Mouse (Mus musculus) intestine, embryonic 15.5 days (tissue): ENCODE results near the gene Gm28053. TPM values are rescaled to one million over a fixed set of nuclear protein-coding genes. Genes with fewer than 3 reads are reported as not detected.

Experiments used
- ATAC-seq: fragments of 200-750 bp; cut with Nextera tagmentation; 2 replicates; pipeline ENCODE4 v1.8.0; 2017; ENCODE audit warnings: moderate TSS enrichment, moderate library complexity
- H3K27ac ChIP-seq: fragments of 300-500 bp; sonication (generic); 2 replicates; pipeline ENCODE4 v1.5.1; 2015; ENCODE audit warnings: mild to moderate bottlenecking, inconsistent platforms
- H3K27me3 ChIP-seq: fragments of 300-500 bp; sonication (generic); replicated peaks from 2 replicates; pipeline ENCODE4 v1.6.1; 2015; ENCODE audit warnings: inconsistent platforms
- H3K36me3 ChIP-seq: fragments of 300-500 bp; sonication (generic); 2 replicates; pipeline ENCODE4 v1.6.1; 2015; ENCODE audit warnings: inconsistent platforms
- H3K4me1 ChIP-seq: fragments of 300-500 bp; sonication (generic); replicated peaks from 2 replicates; pipeline ENCODE4 v1.6.1; 2015; ENCODE audit warnings: inconsistent platforms
- H3K4me2 ChIP-seq: fragments of 300-500 bp; sonication (generic); replicated peaks from 2 replicates; pipeline ENCODE4 v1.6.1; 2015; ENCODE audit warnings: mild to moderate bottlenecking, inconsistent platforms
- H3K4me3 ChIP-seq: fragments of 300-500 bp; sonication (generic); replicated peaks from 2 replicates; pipeline ENCODE4 v1.5.1; 2015; ENCODE audit warnings: inconsistent platforms
- H3K9ac ChIP-seq: fragments of 300-500 bp; sonication (generic); 2 replicates; pipeline ENCODE4 v1.6.1; 2015; ENCODE audit warnings: inconsistent platforms
- H3K9me3 ChIP-seq: fragments of 300-500 bp; sonication (generic); 2 replicates; pipeline ENCODE4 v1.6.1; 2016; ENCODE audit warnings: inconsistent platforms
- WGBS: fragments of 180-500 bp; shearing (Covaris S2); methylation state at CpG from one replicate; pipeline ENCODE4 v1.1.7; 2015; 5-methylcytosine and 5-hydroxymethylcytosine counted together
- polyA plus RNA-seq: library from polyadenylated mRNA; unstranded; fragments of >200 nt; fragmentation: Nextera tagmentation; extraction: Ambion mirVana; gene quantifications from 2 replicates; pipeline ENCODE4 v1.2.1, GENCODE M21; 2015

The Gm28053 gene
- polyA plus RNA-seq, 1 experiment from 2014 or later, result 5.7 TPM

DNA sequence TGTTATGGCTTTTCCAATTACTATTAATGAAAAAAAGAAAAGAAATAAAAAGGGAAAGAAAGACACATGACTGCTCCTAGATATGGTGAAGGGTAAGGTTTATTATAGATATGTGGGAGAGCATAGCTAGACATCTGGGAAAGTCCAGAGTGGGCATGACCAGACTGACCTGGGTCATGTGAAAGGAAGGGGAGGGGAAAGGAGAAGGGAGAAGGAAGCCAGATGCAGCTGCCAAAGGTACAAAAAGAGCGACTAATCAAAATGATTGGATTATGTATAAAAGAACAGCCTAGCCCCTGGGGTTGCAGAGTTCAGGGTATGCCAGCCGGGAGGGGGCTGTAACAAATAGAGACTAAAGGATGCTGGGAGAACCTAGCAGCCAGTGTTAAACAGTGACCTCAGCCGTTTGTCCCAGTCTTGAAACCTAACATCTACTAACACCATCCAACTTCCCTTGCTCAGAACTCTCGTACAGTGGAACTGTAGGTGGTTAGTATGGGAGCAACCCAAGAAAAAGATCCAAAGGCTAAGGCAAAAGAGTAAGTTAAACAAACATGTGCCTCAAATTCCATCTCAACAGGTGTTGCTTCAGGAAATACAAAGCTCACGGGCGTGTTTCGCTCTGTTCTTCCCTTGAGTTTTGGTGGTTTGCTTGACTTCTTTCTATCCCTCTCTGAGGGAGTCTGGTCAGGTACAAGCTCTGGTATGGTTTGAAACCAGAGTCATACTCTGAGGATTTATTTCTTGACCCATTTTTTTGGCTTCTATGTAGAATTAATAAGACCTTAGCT lies 20.1 kb upstream of the Gm28053 start:
- Histone ChIP-seq H3K9me3 (no peaks in the 10 kb centered on the region), H3K4me1 (no peaks in the 10 kb centered on the region), H3K4me3 (no peak overlapping the region), H3K9ac (no peak overlapping the region), H3K4me2 (no peak overlapping the region), H3K27me3 (no peaks in the 10 kb centered on the region), H3K27ac (no peak overlapping the region), H3K36me3 (no peaks in the 10 kb centered on the region)
- ATAC-seq, result no peak
- 78% methylated on average over 7 of the region's 7 CpGs for WGBS

DNA sequence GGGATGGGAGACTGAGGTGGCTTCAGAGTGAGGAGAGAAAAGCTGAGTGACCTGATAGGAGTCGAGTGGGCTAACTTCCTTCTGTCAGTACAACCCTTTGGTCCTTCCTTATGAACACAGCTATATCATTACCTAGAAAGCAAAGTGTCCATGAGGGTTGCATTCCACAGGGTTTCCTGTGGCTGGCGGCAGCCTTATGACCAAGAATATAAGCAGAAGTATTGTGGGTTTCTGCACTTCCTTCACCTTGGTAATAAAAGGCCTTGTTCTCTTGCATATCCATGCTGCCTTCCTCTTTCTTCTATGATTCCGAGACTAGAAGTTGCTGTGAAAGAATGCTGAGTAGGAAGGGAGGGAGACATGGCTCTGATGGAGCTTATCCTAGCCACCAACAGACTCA lies 19.5 kb upstream of the Gm28053 start:
- Histone ChIP-seq H3K36me3 (no peaks in the 10 kb centered on the region), H3K27ac (no peak overlapping the region)
- 79% methylated on average over 3 of the region's 3 CpGs for WGBS

DNA sequence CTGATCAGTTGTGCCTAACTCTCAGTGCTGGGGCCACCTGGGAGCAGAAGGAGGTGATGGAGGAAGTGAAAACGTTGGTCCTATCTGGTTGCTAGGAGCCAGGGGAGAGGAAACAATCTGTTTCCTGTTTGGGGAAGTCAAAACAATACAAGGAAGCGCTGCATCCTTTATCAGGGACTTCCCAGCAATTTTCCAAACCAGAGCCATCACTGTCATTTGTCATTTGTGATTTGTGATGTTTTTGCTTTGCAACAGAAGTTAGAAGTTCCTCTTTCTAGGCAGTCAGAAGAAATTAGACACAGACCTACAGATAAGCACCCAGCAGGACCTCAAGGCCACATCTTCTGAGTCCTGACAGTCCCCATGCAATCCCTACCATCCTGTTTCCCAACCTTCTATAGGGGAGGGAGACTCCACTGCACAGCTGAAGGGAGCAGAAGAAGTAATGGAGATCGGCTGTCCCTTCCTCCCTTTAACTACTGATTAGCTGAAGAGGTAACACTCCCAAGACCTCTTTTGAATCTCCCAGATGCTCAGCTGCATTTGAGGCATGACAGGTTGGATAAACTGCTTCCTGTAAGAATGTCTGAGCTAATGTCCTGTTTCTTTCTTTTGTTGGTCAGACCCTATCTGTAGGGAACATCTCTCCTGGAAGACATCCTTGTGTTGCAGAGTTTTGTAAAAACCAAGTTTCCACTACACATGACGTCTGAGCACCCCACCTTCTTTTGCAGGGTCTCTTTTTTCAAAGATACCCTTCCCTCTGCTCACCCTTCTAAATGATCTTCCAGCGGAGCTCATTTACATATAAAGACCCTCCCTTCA lies 17.9 kb upstream of the Gm28053 start:
- H3K27ac ChIP-seq, result no peak overlapping the region
- no peaks in the 10 kb centered on the region for H3K27me3 ChIP-seq
- H3K4me3 ChIP-seq, result no peak overlapping the region
- ATAC-seq, result no peak
- no peaks in the 10 kb centered on the region for H3K4me1 ChIP-seq
- no peak overlapping the region for H3K4me2 ChIP-seq
- H3K9ac ChIP-seq, result no peak overlapping the region
- no peaks in the 10 kb centered on the region for H3K9me3 ChIP-seq
- 54% methylated on average over 5 of the region's 5 CpGs for WGBS
- no peaks in the 10 kb centered on the region for H3K36me3 ChIP-seq

More for the DNA sequence above, 19.5 kb upstream of the Gm28053 start:
- Histone ChIP-seq H3K4me3 (no peak overlapping the region), H3K9me3 (no peaks in the 10 kb centered on the region), H3K4me1 (no peaks in the 10 kb centered on the region), H3K27me3 (no peaks in the 10 kb centered on the region), H3K9ac (no peak overlapping the region), H3K4me2 (no peak overlapping the region)
- no peak for ATAC-seq

GRCm38 (mm10) chr6:48702146-48702545 lies 16.3 kb upstream of the Gm28053 start:
- no peaks in the 10 kb centered on the region for H3K4me1 ChIP-seq
- H3K27ac ChIP-seq, result no peak overlapping the region; the same call in 1 of the 2 replicates
- no peaks in the 10 kb centered on the region for H3K36me3 ChIP-seq
- no peaks in the 10 kb centered on the region for H3K27me3 ChIP-seq
- H3K4me3 ChIP-seq, result no peak overlapping the region
- no peak overlapping the region for H3K9ac ChIP-seq
- no peaks in the 10 kb centered on the region for H3K9me3 ChIP-seq
- ATAC-seq, result no peak
- 86% methylated on average over 7 of the region's 7 CpGs for WGBS
- no peak overlapping the region for H3K4me2 ChIP-seq

DNA sequence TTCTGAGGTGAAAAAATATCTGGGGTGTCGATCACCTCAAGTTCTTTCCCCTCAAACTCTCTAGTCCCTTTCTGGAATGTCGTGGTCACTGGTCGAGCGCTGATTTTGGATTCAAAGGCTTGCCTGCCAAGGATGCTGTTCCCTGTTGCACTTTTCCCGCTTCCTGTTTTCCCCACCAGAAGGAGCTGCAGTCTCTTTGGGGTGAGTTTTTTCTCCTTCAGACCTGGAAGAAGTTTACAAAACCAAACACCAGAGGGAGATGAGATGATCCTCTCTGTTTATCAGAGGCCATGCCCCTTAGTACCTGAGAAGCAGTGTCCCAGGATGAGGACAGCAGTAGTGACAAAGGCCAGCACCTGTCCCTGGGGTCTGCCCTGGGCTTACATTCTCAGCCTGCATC lies 15.8 kb upstream of the Gm28053 start:
- no peak for ATAC-seq

GRCm38 (mm10) chr6:48704146-48704545 lies 14.3 kb upstream of the Gm28053 start:
- no peak overlapping the region for H3K9ac ChIP-seq
- no peaks in the 10 kb centered on the region for H3K27me3 ChIP-seq
- ATAC-seq, result no peak
- H3K4me1 ChIP-seq, result no peaks in the 10 kb centered on the region
- no peaks in the 10 kb centered on the region for H3K9me3 ChIP-seq
- no peaks in the 10 kb centered on the region for H3K36me3 ChIP-seq
- H3K4me3 ChIP-seq, result no peak overlapping the region
- H3K4me2 ChIP-seq, result no peak overlapping the region
- no peak overlapping the region for H3K27ac ChIP-seq

More for the DNA sequence above, 15.8 kb upstream of the Gm28053 start:
- no peak overlapping the region for H3K9ac ChIP-seq
- H3K9me3 ChIP-seq, result no peaks in the 10 kb centered on the region
- no peaks in the 10 kb centered on the region for H3K4me1 ChIP-seq
- 66% methylated on average over 5 of the region's 5 CpGs for WGBS
- H3K36me3 ChIP-seq, result no peaks in the 10 kb centered on the region
- H3K4me2 ChIP-seq, result no peak overlapping the region
- H3K4me3 ChIP-seq, result no peak overlapping the region
- no peaks in the 10 kb centered on the region for H3K27me3 ChIP-seq
- H3K27ac ChIP-seq, result no peak overlapping the region; the same call in 1 of the 2 replicates

GRCm38 (mm10) chr6:48706130-48706529 lies 12.3 kb upstream of the Gm28053 start:
- Histone ChIP-seq H3K36me3 (no peaks in the 10 kb centered on the region), H3K9me3 (no peaks in the 10 kb centered on the region), H3K4me2 (no peak overlapping the region; the same call in 1 of the 2 replicates), H3K27me3 (no peaks in the 10 kb centered on the region), H3K4me1 (no peaks in the 10 kb centered on the region), H3K27ac (no peak overlapping the region), H3K4me3 (no peak overlapping the region), H3K9ac (no peak overlapping the region)
- WGBS, result 61% methylated on average over 3 of the region's 3 CpGs
- no peak for ATAC-seq

DNA sequence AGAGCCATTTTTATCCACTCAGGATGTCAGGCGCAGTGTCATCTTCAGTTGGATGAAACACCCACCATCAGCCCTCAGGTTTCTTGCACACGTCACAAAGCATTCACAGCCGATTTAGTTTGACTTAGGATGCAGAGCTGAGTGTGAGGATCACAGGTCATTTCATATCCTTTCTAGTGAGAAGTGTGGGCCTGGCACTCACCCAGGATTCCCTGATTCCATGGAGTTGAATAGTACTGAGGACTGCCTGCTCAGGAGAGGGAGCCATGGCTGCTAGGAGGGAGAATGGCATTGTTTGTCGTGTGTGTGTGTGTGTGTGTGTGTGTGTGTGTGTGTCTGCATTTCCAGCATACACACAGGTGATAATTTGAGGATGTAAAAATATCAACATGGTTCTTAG lies 1.9 kb downstream of the Gm28053 start:
- Histone ChIP-seq H3K4me1 (no peaks in the 10 kb centered on the region), H3K27ac (no peak overlapping the region), H3K4me3 (no peak overlapping the region), H3K9ac (no peak overlapping the region), H3K36me3 (no peaks in the 10 kb centered on the region), H3K9me3 (no peaks in the 10 kb centered on the region), H3K27me3 (no peaks in the 10 kb centered on the region), H3K4me2 (no peak overlapping the region)
- WGBS, result 84% methylated on average over 4 of the region's 4 CpGs
- ATAC-seq, result no peak

GRCm38 (mm10) chr6:48723468-48723867 lies 5.1 kb downstream of the Gm28053 start:
- Histone ChIP-seq H3K4me2 (no peak overlapping the region), H3K9ac (no peak overlapping the region), H3K27ac (no peak overlapping the region), H3K4me1 (no peaks in the 10 kb centered on the region), H3K9me3 (no peaks in the 10 kb centered on the region), H3K4me3 (no peak overlapping the region), H3K27me3 (no peaks in the 10 kb centered on the region), H3K36me3 (no peaks in the 10 kb centered on the region)
- 75% methylated on average over 8 of the region's 8 CpGs for WGBS
- ATAC-seq, result no peak

DNA sequence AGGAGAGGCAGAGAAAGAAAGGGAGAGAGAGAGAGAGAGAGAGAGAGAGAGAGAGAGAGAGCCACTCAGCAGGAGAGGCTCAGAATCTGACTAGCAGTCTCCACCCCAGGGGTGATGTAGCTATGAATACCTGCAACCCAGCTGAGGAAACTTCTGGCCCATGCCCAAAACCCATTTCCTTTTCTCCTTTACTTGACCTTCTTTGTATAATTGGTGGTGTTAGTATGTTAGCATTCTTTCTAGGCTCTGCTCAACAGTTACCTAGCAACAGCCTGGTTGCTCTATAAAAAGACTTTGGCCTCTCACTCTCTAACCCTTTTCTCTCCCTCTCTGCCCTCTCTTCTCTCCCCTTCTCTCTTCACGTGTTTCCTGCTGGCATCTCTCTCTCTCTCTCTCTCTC lies 7.1 kb downstream of the Gm28053 start:
- no peaks in the 10 kb centered on the region for H3K27me3 ChIP-seq
- peak; percentile 75 for ATAC-seq
- H3K4me1 ChIP-seq, result no peaks in the 10 kb centered on the region
- H3K36me3 ChIP-seq, result no peaks in the 10 kb centered on the region
- no peaks in the 10 kb centered on the region for H3K9me3 ChIP-seq
- 0% methylated on average over 1 of the region's 1 CpGs for WGBS
- no peak overlapping the region for H3K27ac ChIP-seq
- H3K4me3 ChIP-seq, result no peak overlapping the region
- no peak overlapping the region for H3K4me2 ChIP-seq
- no peak overlapping the region for H3K9ac ChIP-seq

DNA sequence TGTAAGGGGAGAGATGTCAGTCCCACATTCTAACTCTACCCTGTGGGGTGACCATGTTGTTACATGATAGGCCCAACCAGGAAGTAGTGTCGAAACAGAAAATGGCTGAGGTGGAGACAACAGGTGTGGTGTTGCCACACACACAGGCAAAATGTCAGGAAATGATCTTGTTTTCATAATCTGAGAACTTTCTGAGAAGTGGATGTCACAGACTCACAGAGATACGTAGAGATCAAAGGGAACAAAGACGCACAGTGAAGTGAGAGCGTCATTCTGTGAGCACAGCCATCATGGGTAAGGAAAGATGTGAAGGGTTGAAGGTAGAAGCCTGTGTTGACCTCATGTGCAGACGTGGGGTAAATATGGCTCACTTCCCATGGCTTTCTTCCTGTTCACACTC lies 9.4 kb downstream of the Gm28053 start:
- Histone ChIP-seq H3K4me3 (no peak overlapping the region), H3K9ac (no peak overlapping the region), H3K4me1 (no peaks in the 10 kb centered on the region), H3K27me3 (no peaks in the 10 kb centered on the region), H3K4me2 (no peak overlapping the region), H3K9me3 (no peaks in the 10 kb centered on the region), H3K27ac (no peak overlapping the region), H3K36me3 (no peaks in the 10 kb centered on the region)
- no peak for ATAC-seq
- 90% methylated on average over 5 of the region's 5 CpGs for WGBS

DNA sequence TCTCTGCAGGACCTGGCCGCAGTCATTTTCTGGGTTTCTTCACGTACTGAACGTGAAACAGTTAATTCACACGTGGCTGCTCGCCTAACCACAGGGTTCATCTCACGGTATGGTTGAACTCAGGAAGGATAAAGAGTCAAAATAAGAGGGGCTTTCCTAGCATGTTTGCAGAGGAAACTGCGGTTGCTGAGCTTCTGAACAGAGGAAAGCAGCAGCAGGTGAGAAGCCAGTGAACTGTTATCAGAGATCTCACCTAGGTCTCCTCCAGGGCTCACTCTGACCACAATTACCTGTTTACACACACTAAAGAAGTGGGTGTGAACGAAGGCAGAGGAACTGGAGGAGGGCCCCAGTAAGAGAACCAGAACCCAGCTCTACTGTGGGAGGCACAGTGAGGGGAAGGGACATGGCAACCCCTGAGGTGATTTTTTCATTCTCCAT lies 14.5 kb downstream of the Gm28053 start:
- 38% methylated on average over 8 of the region's 8 CpGs for WGBS
- Histone ChIP-seq H3K4me2 (no peak overlapping the region), H3K4me3 (no peak overlapping the region), H3K9me3 (no peaks in the 10 kb centered on the region), H3K4me1 (no peaks in the 10 kb centered on the region), H3K27me3 (no peaks in the 10 kb centered on the region), H3K9ac (no peak overlapping the region), H3K36me3 (no peaks in the 10 kb centered on the region), H3K27ac (no peak overlapping the region)
- peak; percentile 47 for ATAC-seq
